Mouse (Mus musculus) intestine, embryonic 14.5 days (tissue): ENCODE measurements around the gene Vps35l. TPM values are rescaled to one million over a fixed set of nuclear protein-coding genes. Genes with fewer than 3 reads are reported as not detected.

Source experiments
- ATAC-seq: fragments of 200-750 bp; cut with Nextera tagmentation; replicated peaks from 2 replicates; pipeline ENCODE4 v1.8.0; 2017; ENCODE audit warnings: low read depth, moderate number of reproducible peaks, moderate TSS enrichment, moderate library complexity; ENCODE audit not compliant: low FRiP score, low TSS enrichment
- DNase-seq: peaks from one replicate; pipeline ENCODE4 v3.0.0-alpha.2; 2018; ENCODE audit warnings: low spot score
- H3K27ac ChIP-seq: fragments of 300-500 bp; sonication (generic); 2 replicates; pipeline ENCODE4 v1.5.1; 2014; ENCODE audit warnings: low read depth, mild to moderate bottlenecking, control low read depth
- H3K27me3 ChIP-seq: fragments of 300-500 bp; sonication (generic); replicated peaks from 2 replicates; pipeline ENCODE4 v1.6.1; 2014; ENCODE audit warnings: low read length, control low read depth; ENCODE audit not compliant: control insufficient read depth, insufficient read depth
- H3K36me3 ChIP-seq: fragments of 300-500 bp; sonication (generic); 2 replicates; pipeline ENCODE4 v1.6.1; 2014; ENCODE audit warnings: low read length, control low read depth; ENCODE audit not compliant: control insufficient read depth, insufficient read depth
- H3K4me1 ChIP-seq: fragments of 300-500 bp; sonication (generic); replicated peaks from 2 replicates; pipeline ENCODE4 v1.6.1; 2014; ENCODE audit warnings: low read length, control low read depth, mixed read lengths; ENCODE audit not compliant: control insufficient read depth, insufficient read depth
- H3K4me2 ChIP-seq: fragments of 300-500 bp; sonication (generic); 2 replicates; pipeline ENCODE4 v1.6.1; 2014; ENCODE audit warnings: low read length
- H3K4me3 ChIP-seq: fragments of 300-500 bp; sonication (generic); 2 replicates; pipeline ENCODE4 v1.5.1; 2014; ENCODE audit warnings: low read depth, low read length, control low read depth, mixed read lengths
- H3K9ac ChIP-seq: fragments of 300-500 bp; sonication (generic); 2 replicates; pipeline ENCODE4 v1.6.1; 2014; ENCODE audit warnings: mild to moderate bottlenecking, low read length
- H3K9me3 ChIP-seq: fragments of 300-500 bp; sonication (generic); 2 replicates; pipeline ENCODE4 v1.6.1; 2016; ENCODE audit warnings: low read length, control low read depth; ENCODE audit not compliant: control insufficient read depth
- WGBS: fragments of 180-500 bp; shearing (Covaris S2); extraction: QIAGEN DNeasy Blood & Tissue Kit; methylation state at CpG from one replicate; pipeline ENCODE4 v1.1.7; 2014; 5-methylcytosine and 5-hydroxymethylcytosine counted together
- polyA plus RNA-seq: library from polyadenylated mRNA; unstranded; fragments of >200 nt; fragmentation: Nextera tagmentation; extraction: Ambion mirVana; gene quantifications from 2 replicates; pipeline ENCODE4 v1.2.1, GENCODE M21; 2014

Gene Vps35l
- polyA plus RNA-seq, 1 experiment from 2014 or later: 67.7 TPM

DNA sequence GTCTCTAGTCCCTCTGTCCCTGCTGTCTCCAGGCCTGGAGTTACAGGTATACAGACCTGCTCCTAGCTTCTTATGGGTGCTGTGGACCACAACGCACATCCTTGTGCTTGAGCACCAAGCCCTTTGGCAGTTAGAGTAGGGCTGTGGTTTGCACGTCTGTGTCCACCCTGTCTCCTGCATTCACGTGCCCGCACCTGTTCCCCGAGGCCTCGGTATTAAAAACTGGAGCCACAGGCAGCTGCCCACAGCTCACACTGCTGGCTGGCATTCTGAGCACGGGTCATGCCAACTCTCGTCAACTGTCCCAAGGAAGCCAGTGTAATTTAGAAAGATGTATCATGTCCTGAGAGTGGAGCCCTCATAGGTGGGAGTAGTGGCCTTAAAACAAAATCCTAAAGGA lies 55.8 kb downstream of the Vps35l start:
- Histone ChIP-seq H3K36me3 (peaks cover 68% of the 10 kb centered on the region), H3K27me3 (no peaks in the 10 kb centered on the region), H3K9ac (no peak overlapping the region), H3K4me2 (no peak overlapping the region), H3K4me3 (no peak overlapping the region), H3K27ac (no peak overlapping the region), H3K4me1 (no peaks in the 10 kb centered on the region), H3K9me3 (no peaks in the 10 kb centered on the region)
- ATAC-seq (no peak), DNase-seq (no peak)
- WGBS: 95% methylated on average over 8 of the region's 8 CpGs

DNA sequence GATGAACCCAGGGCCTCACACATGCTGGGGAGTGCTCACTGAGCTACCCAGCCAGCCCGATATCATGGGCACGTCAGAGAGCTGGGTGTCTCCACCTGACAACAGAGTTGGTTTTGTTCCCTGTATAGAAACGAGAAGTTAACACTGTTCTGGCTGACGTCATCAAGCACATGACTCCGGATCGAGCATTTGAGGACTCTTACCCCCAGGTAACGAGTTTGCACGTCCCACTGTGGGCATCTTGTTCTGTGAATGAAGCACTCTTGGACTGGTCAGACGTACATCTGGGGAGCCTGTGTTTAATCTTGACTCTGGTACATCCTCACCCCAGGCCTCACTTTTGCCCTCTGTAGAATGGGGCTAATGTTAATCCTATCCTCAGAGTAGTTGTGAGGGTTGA lies 56.8 kb downstream of the Vps35l start:
- H3K36me3 ChIP-seq: peaks cover 68% of the 10 kb centered on the region
- DNase-seq: no peak
- no peaks in the 10 kb centered on the region for H3K9me3 ChIP-seq
- no peak overlapping the region for H3K9ac ChIP-seq
- ATAC-seq: no peak
- no peak overlapping the region for H3K4me2 ChIP-seq
- 90% methylated on average over 9 of the region's 9 CpGs for WGBS
- H3K27me3 ChIP-seq: no peaks in the 10 kb centered on the region
- no peaks in the 10 kb centered on the region for H3K4me1 ChIP-seq
- no peak overlapping the region for H3K4me3 ChIP-seq
- no peak overlapping the region for H3K27ac ChIP-seq

DNA sequence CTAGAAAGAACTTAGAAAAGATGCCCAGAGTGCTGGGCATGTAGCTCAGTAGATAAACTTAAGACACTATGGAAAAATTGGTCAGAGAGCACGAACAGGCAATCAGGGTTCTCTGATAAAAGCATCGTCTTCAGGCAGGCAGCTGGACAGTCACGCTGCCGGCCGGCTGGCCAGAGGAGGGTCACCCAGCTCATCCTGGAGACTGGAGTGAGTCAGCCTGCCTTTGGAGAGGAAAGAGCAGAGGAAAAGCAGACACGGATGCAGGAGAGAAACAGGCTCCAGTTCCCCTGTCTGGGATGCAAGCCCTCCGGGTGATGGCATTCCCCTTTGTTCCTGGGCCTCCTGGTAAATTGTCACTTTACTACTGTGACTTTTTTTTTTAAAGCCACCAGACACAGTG lies 57.6 kb downstream of the Vps35l start:
- Histone ChIP-seq H3K27me3 (no peaks in the 10 kb centered on the region), H3K27ac (no peak overlapping the region), H3K36me3 (peaks cover 66% of the 10 kb centered on the region), H3K9ac (no peak overlapping the region), H3K9me3 (no peaks in the 10 kb centered on the region), H3K4me3 (no peak overlapping the region), H3K4me2 (no peak overlapping the region), H3K4me1 (no peaks in the 10 kb centered on the region)
- ATAC-seq: no peak
- DNase-seq: no peak
- WGBS: 78% methylated on average over 7 of the region's 7 CpGs

DNA sequence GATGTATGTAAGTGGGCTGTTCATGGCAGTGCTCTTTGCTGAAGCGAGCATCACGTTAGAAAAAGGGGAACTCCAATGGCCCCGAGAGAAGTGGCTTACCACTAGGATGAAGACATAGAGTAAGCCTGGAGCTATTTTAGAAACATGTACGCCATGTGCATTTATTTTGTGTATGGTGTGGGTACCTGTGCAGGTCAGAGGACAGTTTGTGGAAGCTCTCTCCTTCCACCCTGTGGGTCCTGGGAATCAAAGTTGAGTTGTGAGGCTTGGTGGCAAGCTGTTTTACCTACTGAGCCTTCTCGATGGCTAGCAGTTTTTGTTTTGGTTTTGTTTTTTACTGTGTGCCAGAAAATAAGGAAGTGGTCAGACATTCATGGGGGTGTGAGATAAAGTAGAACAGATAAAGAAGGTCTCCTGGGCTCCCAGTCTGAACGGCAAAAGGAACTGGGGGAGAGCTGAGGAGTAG lies 58.1 kb downstream of the Vps35l start:
- no peak overlapping the region for H3K4me2 ChIP-seq
- WGBS: 91% methylated on average over 6 of the region's 6 CpGs
- no peaks in the 10 kb centered on the region for H3K27me3 ChIP-seq
- H3K4me1 ChIP-seq: no peaks in the 10 kb centered on the region
- H3K4me3 ChIP-seq: no peak overlapping the region
- no peak for DNase-seq
- no peaks in the 10 kb centered on the region for H3K9me3 ChIP-seq
- no peak overlapping the region for H3K27ac ChIP-seq
- no peak overlapping the region for H3K9ac ChIP-seq
- peaks cover 64% of the 10 kb centered on the region for H3K36me3 ChIP-seq
- ATAC-seq: no peak

DNA sequence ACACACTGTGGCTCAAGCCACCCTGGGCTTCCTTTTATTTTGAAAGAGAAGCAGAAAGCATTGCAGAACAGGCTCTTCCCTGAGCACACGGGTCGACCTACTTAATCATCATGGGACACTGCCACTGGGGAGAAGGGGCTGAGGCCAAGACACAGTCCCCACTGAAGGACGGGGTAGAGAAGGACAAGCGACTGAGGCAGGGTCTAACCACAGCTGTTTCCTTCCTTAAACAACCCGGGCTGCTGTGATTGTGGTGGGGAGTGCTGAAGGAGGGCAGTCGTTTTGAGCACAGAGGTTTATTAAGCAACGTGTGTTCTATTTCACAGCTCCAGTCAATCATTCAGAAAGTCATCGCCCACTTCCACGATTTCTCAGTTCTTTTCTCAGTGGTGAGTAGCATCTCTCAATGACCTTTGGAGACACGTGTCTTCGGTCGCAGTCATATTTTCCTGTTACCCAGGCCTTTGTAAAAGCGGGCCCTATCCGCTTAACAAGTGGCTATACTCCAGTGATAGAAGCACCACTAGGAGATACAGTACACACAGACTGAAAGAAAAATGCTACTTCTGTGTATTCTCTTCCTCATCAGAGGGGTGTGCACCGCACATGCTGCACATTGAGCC lies 60.2 kb downstream of the Vps35l start:
- Histone ChIP-seq H3K36me3 (peaks cover 61% of the 10 kb centered on the region), H3K4me2 (no peak overlapping the region), H3K27me3 (no peaks in the 10 kb centered on the region), H3K4me3 (no peak overlapping the region), H3K9ac (no peak overlapping the region), H3K9me3 (no peaks in the 10 kb centered on the region), H3K4me1 (no peaks in the 10 kb centered on the region), H3K27ac (no peak overlapping the region)
- WGBS: 90% methylated on average over 15 of the region's 15 CpGs
- DNase-seq (no peak), ATAC-seq (no peak)

DNA sequence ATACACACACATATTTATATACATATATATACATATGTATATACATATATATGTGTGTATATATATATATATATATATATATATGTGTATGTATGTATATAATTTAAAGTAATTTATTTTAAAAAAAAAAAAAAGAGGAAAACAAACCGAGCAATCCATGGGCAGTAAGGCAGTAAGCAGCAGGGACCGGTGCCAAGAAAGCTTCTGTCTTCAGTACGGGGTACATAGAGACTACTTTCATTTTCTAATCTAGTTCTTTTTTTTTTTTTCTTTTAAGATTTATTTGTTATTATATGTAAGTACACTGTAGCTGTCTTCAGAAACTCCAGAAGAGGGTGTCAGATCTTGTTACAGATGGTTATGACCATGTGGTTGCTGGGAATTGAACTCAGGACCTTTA lies 61.8 kb downstream of the Vps35l start:
- ATAC-seq: no peak
- Histone ChIP-seq H3K36me3 (peaks cover 46% of the 10 kb centered on the region), H3K4me2 (no peak overlapping the region), H3K27me3 (no peaks in the 10 kb centered on the region), H3K4me3 (no peak overlapping the region), H3K9ac (no peak overlapping the region), H3K9me3 (no peaks in the 10 kb centered on the region), H3K27ac (no peak overlapping the region), H3K4me1 (no peaks in the 10 kb centered on the region)
- WGBS: 89% methylated on average over 3 of the region's 3 CpGs
- DNase-seq: no peak

DNA sequence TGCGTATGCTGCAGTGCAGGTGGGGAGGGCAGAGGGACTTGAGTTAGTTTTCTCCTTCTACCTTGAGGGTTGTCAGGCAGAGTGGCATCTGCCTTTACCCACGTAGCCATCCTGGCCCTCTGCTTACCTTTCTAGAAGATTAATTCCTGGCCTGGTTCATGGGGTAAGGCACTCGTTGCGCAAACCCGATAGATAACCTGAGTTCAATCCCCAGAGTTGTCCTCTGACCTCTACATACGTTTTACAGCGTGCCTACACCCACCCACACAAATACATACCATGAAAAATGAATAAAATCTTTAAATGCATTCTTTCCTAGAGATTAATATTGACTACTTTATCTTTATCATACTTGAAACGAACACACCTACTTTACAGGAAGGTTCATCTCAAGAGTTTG lies 63.4 kb downstream of the Vps35l start:
- ATAC-seq: no peak
- H3K27me3 ChIP-seq: no peaks in the 10 kb centered on the region
- WGBS: 92% methylated on average over 8 of the region's 8 CpGs

DNA sequence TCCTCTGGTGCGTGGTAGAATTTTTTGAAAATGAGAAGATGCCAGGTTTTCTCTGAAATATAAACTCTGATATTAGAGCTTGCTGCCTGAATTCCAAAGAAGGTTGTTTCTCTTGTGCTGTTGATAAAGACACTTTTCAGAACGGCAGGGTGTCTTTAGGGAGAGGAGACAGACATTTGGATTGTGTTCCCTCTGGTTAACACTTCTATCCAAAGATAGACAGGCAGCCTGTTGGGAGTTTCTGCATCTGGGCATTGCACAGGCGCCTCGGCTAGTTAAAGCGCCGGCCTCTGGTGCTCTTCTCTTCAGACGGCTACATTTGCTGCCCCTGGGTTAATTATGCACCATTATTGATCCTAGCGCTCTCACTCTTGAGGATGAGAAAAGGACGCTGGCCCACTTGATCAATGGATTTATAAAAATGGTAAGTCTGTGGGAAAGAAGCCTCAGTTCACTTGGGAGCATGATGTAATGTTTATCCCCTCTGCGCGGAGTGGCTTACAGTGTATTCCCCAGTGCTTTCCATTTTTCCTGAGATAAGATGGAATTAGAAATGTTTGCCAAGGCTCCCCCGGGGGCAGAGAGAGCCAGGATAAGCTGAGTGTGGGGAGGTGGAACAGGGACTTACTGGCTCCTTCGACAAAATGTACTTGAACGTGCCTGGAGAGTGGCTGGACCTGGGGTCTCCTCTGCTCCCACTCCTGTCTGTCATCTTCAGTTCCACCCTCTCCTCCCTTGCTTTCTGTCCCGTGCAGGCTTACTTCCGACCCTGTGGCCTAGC lies 66.8 kb downstream of the Vps35l start:
- peaks cover 30% of the 10 kb centered on the region for H3K36me3 ChIP-seq
- no peak overlapping the region for H3K27ac ChIP-seq
- ATAC-seq: no peak
- no peak overlapping the region for H3K4me2 ChIP-seq
- no peaks in the 10 kb centered on the region for H3K9me3 ChIP-seq
- H3K9ac ChIP-seq: no peak overlapping the region
- no peak for DNase-seq
- WGBS: 72% methylated on average over 16 of the region's 16 CpGs
- no peaks in the 10 kb centered on the region for H3K27me3 ChIP-seq
- H3K4me3 ChIP-seq: no peak overlapping the region
- H3K4me1 ChIP-seq: no peaks in the 10 kb centered on the region

More for the DNA sequence above, 63.4 kb downstream of the Vps35l start:
- Histone ChIP-seq H3K36me3 (peaks cover 36% of the 10 kb centered on the region), H3K4me1 (no peaks in the 10 kb centered on the region), H3K27ac (no peak overlapping the region), H3K4me3 (no peak overlapping the region), H3K9me3 (no peaks in the 10 kb centered on the region), H3K4me2 (no peak overlapping the region), H3K9ac (no peak overlapping the region)
- no peak for DNase-seq

DNA sequence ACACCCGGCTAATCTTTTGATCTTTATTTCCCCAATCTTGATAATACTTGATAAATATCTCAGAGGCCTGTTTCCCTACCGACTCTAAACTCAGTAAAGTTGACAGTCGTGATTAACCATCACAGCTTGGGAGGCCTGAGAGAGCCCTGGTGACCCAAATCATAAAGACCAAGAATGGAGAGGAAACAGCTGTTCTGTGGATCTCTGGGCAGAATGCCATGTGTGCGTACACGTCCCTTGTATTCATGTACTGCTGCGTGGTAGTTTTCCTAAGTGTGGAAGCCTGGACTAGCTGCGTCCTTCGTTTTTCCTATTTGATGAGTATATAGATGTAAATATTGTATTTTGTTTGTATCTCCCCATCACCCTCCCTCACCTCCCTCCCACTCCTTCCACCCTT lies 67.9 kb downstream of the Vps35l start:
- Histone ChIP-seq H3K27ac (no peak overlapping the region), H3K4me1 (no peaks in the 10 kb centered on the region), H3K27me3 (no peaks in the 10 kb centered on the region), H3K4me2 (no peak overlapping the region), H3K9me3 (no peaks in the 10 kb centered on the region), H3K9ac (no peak overlapping the region), H3K4me3 (no peak overlapping the region), H3K36me3 (peaks cover 24% of the 10 kb centered on the region)
- ATAC-seq (no peak; the same call in 1 of the 2 replicates), DNase-seq (no peak)
- WGBS: 50% methylated on average over 8 of the region's 8 CpGs
